Mouse (Mus musculus): ENCODE data around the gene Usp18. TPM values are rescaled to one million over a fixed set of nuclear protein-coding genes. Genes with fewer than 3 reads are reported as not detected.

Gene Usp18
- polyA plus RNA-seq, 1 experiment: 9.9 TPM

GRCm38 (mm10) chr6:121215336-121215735 is 30.4 kb upstream of the Usp18 start:
- Histone ChIP-seq H3K4me3 (ENCODE audit: extremely low read depth, insufficient read depth, insufficient read length) (no peak overlapping the region), H3K27me3 (ENCODE audit: control insufficient read depth, insufficient read depth, low read length) (peaks cover 8% of the 10 kb centered on the region; the same call in 1 of the 2 replicates), H3K27ac (ENCODE audit: insufficient read depth, low read length) (no peak overlapping the region), H3K4me1 (ENCODE audit: control insufficient read depth, insufficient read depth, insufficient read length) (peaks cover 8% of the 10 kb centered on the region; the same call in 1 of the 2 replicates), H3K36me3 (ENCODE audit: control insufficient read depth, insufficient read depth, low read length) (no peaks in the 10 kb centered on the region)
- 28% methylated on average over 5 of the region's 5 CpGs for WGBS
- TF ChIP-seq POLR2A (IDR thresholded peaks at IDR 0.05; ENCODE audit: low read depth, low read length) (no peak), CTCF (IDR thresholded peaks at IDR 0.05; ENCODE audit: extremely low read depth, insufficient read depth, insufficient read length, insufficient replicate concordance) (no peak)
- DNase-seq (ENCODE audit: low read depth in 1 of 2, low spot score in 2 of 2): no peak

DNA sequence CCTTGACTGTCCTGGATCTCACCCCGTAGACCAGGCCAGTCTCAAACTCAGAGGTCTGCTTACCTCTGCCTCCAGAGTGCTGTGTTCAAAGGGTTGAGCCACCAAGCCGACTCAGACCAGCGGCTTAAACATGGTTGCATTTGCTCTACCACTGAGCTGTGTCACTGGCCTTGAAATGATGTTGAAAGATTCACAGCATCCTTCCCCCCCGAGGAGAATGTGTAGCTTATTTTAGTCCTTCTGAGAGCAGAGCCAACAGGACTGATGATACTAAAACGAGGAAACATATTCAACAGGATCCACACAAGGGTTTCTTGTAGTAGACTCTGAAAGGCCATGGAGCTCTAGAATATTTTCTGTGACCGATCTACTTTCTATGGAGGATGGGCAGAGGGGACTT is 29.8 kb upstream of the Usp18 start:
- H3K4me1 ChIP-seq (ENCODE audit: control insufficient read depth, insufficient read depth, insufficient read length): peaks cover 5% of the 10 kb centered on the region; the same call in 1 of the 2 replicates
- peaks cover 3% of the 10 kb centered on the region; the same call in 1 of the 2 replicates for H3K27me3 ChIP-seq (ENCODE audit: control insufficient read depth, insufficient read depth, low read length)
- WGBS: 70% methylated on average over 6 of the region's 6 CpGs
- H3K27ac ChIP-seq (ENCODE audit: insufficient read depth, low read length): no peak overlapping the region
- no peak for DNase-seq (ENCODE audit: low read depth in 1 of 2, low spot score in 2 of 2)
- no peak overlapping the region for H3K4me3 ChIP-seq (ENCODE audit: extremely low read depth, insufficient read depth, insufficient read length)
- no peaks in the 10 kb centered on the region for H3K36me3 ChIP-seq (ENCODE audit: control insufficient read depth, insufficient read depth, low read length)
- TF ChIP-seq CTCF (IDR thresholded peaks at IDR 0.05; ENCODE audit: extremely low read depth, insufficient read depth, insufficient read length, insufficient replicate concordance): no peak
- TF ChIP-seq POLR2A (IDR thresholded peaks at IDR 0.05; ENCODE audit: low read depth, low read length): no peak

DNA sequence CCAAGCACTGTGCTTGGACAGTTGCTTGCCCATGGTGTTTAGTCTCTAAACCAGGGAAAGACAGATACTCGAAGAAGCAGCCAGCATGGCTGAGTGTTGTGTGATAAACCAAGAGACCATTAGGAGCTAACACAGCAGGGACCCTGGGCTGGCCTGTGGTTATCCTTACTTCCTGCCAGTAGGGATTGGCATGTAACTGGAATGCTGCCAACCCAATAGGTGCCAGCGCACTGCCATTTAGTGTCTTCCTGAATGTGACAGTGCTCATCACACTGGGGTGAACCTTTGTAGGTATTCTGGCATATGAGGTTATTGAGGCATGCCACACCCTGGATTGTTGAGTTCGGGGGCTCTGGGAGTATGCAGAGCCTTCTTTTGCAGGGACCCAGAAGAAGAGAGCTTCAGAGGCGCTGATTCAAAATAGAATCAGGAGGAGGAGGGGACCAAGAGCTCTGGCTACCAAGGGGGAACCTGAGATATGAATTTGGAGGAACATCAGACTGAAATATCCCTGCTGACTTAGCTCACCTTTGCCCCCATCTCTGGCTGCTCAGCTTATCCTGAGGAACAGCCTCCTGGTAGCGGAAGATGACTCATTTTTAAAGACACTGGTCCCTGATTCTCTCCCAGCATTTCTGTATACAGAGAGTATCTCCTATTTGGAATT is 29.0 kb upstream of the Usp18 start:
- TF ChIP-seq POLR2A (IDR thresholded peaks at IDR 0.05; ENCODE audit: low read depth, low read length) (no peak), CTCF (IDR thresholded peaks at IDR 0.05; ENCODE audit: extremely low read depth, insufficient read depth, insufficient read length, insufficient replicate concordance) (no peak)
- no peaks in the 10 kb centered on the region for H3K27me3 ChIP-seq (ENCODE audit: control insufficient read depth, insufficient read depth, low read length)
- no peaks in the 10 kb centered on the region for H3K36me3 ChIP-seq (ENCODE audit: control insufficient read depth, insufficient read depth, low read length)
- peaks cover 5% of the 10 kb centered on the region; the same call in 1 of the 2 replicates for H3K4me1 ChIP-seq (ENCODE audit: control insufficient read depth, insufficient read depth, insufficient read length)
- DNase-seq (ENCODE audit: low read depth in 1 of 2, low spot score in 2 of 2): no peak
- WGBS: 63% methylated on average over 5 of the region's 5 CpGs
- H3K4me3 ChIP-seq (ENCODE audit: extremely low read depth, insufficient read depth, insufficient read length): no peak overlapping the region
- H3K27ac ChIP-seq (ENCODE audit: insufficient read depth, low read length): no peak overlapping the region

DNA sequence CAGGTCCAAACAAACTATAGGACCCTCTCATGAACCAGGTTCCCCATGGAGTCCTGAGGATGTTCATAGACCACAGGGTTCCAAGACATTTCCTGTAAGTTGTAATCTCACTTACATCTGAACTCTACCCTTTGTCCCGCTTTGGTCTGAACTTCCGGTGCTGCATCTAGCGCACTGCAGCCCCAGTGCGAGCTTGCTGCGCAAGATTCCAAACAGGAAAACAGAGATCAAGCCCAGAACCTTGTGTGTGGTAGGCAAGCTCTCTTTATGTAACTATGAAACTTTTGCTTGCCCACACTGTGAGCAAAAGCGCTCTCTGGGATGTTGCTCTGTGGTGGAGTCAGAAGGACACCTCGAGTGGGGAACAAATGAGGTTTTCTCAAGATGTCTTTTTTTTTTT is 27.7 kb upstream of the Usp18 start:
- no peak for DNase-seq (ENCODE audit: low read depth in 1 of 2, low spot score in 2 of 2)
- Histone ChIP-seq H3K36me3 (ENCODE audit: control insufficient read depth, insufficient read depth, low read length) (no peaks in the 10 kb centered on the region), H3K4me3 (ENCODE audit: extremely low read depth, insufficient read depth, insufficient read length) (no peak overlapping the region), H3K27me3 (ENCODE audit: control insufficient read depth, insufficient read depth, low read length) (no peaks in the 10 kb centered on the region), H3K4me1 (ENCODE audit: control insufficient read depth, insufficient read depth, insufficient read length) (peaks cover 5% of the 10 kb centered on the region; the same call in 1 of the 2 replicates), H3K27ac (ENCODE audit: insufficient read depth, low read length) (no peak overlapping the region)
- TF ChIP-seq POLR2A (IDR thresholded peaks at IDR 0.05; ENCODE audit: low read depth, low read length) (no peak), CTCF (IDR thresholded peaks at IDR 0.05; ENCODE audit: extremely low read depth, insufficient read depth, insufficient read length, insufficient replicate concordance) (no peak)
- WGBS: 23% methylated on average over 7 of the region's 7 CpGs

DNA sequence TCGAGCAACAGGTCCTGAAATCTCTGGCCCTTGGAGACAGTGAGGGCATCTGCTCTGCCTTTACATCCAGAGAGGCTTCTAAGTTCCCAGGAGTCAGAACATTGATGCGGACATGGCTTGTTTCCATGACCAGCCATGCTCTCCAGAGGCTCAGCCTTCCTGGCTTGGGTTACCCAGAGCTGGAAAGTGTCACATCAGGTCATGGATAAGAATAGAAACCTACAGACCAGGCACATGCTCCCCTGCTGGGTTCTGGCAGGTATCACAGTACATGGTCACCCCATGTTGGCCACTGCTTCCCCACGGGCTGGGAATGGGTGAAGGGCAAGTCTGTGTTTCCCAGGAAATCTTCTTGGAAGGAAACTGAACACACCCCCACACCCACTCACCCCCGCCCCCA is 26.3 kb upstream of the Usp18 start:
- TF ChIP-seq POLR2A (IDR thresholded peaks at IDR 0.05; ENCODE audit: low read depth, low read length) (no peak), CTCF (IDR thresholded peaks at IDR 0.05; ENCODE audit: extremely low read depth, insufficient read depth, insufficient read length, insufficient replicate concordance) (no peak)
- H3K4me1 ChIP-seq (ENCODE audit: control insufficient read depth, insufficient read depth, insufficient read length): peaks cover 8% of the 10 kb centered on the region; the same call in 1 of the 2 replicates
- WGBS: 92% methylated on average over 4 of the region's 4 CpGs

DNA sequence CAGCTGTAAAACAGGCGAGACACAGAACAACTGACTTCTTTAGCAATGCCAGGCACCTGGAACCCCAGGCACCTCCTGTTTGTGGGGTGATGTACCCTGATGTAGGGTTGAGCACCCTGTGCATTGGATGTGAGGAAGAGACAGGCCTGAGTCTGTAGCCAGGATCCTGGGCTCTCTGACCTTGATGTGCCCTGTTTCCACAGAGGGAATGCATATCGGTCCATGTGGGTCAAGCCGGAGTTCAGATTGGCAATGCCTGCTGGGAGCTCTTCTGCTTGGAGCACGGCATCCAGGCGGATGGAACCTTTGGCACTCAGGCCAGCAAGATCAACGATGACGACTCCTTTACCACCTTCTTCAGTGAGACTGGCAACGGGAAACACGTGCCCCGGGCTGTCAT is 25.5 kb upstream of the Usp18 start:
- Histone ChIP-seq H3K27ac (ENCODE audit: insufficient read depth, low read length) (no peak overlapping the region), H3K4me3 (ENCODE audit: extremely low read depth, insufficient read depth, insufficient read length) (no peak overlapping the region), H3K4me1 (ENCODE audit: control insufficient read depth, insufficient read depth, insufficient read length) (peaks cover 6% of the 10 kb centered on the region; the same call in 1 of the 2 replicates), H3K27me3 (ENCODE audit: control insufficient read depth, insufficient read depth, low read length) (no peaks in the 10 kb centered on the region), H3K36me3 (ENCODE audit: control insufficient read depth, insufficient read depth, low read length) (no peaks in the 10 kb centered on the region)
- DNase-seq (ENCODE audit: low read depth in 1 of 2, low spot score in 2 of 2): no peak
- no peak for TF ChIP-seq CTCF (IDR thresholded peaks at IDR 0.05; ENCODE audit: extremely low read depth, insufficient read depth, insufficient read length, insufficient replicate concordance)
- TF ChIP-seq POLR2A (IDR thresholded peaks at IDR 0.05; ENCODE audit: low read depth, low read length): no peak
- WGBS: 91% methylated on average over 10 of the region's 10 CpGs

More for the DNA sequence above, 26.3 kb upstream of the Usp18 start:
- DNase-seq (ENCODE audit: low read depth in 1 of 2, low spot score in 2 of 2): no peak
- H3K27me3 ChIP-seq (ENCODE audit: control insufficient read depth, insufficient read depth, low read length): no peaks in the 10 kb centered on the region
- no peak overlapping the region for H3K4me3 ChIP-seq (ENCODE audit: extremely low read depth, insufficient read depth, insufficient read length)
- H3K27ac ChIP-seq (ENCODE audit: insufficient read depth, low read length): no peak overlapping the region
- no peaks in the 10 kb centered on the region for H3K36me3 ChIP-seq (ENCODE audit: control insufficient read depth, insufficient read depth, low read length)
